ENCODE assay signal across 8 mouse cellular contexts in the genomic region with DNA sequence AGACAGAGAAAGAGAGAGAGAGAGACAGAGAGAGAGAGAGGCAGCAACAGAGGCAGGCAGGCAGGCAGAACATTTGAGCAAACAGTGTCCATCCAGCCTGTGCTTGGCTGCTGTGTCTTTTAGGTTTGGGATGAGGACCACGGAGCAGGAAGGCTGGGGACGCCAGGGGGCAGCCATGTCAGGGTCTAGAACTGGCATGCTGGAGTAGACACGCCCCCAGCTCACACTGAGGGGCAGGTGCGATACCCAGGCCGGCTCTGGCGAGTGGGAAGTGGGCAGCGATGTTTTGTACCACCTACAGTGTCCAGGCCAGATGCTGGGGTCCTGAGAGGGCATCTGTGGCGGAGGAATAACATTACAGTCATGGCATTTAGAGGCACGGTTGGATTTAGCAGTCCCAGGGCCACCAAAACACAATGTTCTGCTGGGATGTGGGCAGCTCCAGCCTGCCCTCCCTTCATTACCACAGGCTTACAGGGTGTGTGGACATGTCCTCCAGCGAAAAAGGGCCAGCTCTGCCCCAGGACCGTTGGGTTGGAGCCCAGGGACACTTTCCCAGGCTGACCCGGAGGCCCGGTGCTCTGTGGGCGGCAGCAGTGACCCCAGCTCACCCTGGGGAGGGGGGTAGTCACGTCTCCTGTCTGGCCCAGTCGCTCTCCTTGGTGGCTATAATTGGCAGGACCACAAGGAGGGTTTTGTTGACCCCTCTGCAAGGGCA.
DNase-seq lines count a peak whose midpoint lies in the region; ATAC-seq and TF ChIP-seq lines count a peak whose summit lies in the region.

No protein-coding gene starts in this region.

- no peak overlapping the region for H3K4me3 ChIP-seq in gastrocnemius, adult 2 months
- H3K4me3 ChIP-seq in heart, embryonic 16.5 days (ENCODE audit: low read length): no peak overlapping the region
- no peak overlapping the region for H3K4me3 ChIP-seq in lung, postnatal 0 days (ENCODE audit: low read depth, low read length)

- no peaks in the 10 kb centered on the region for H3K36me3 ChIP-seq in heart, embryonic 16.5 days (ENCODE audit: control insufficient read depth, insufficient read depth)
- H3K36me3 ChIP-seq in lung, postnatal 0 days (ENCODE audit: insufficient read depth, low read length): no peaks in the 10 kb centered on the region

- no peaks in the 10 kb centered on the region for H3K4me1 ChIP-seq in heart, embryonic 16.5 days (ENCODE audit: control insufficient read depth, insufficient read depth, low read length)
- H3K4me1 ChIP-seq in lung, postnatal 0 days (ENCODE audit: insufficient read depth, low read depth, low read length): no peaks in the 10 kb centered on the region

- TF ChIP-seq CTCF in gastrocnemius, adult 2 months (IDR thresholded peaks at IDR 0.05): peak; percentile 25; the same call in 1 of the 2 replicates
- TF ChIP-seq CTCF in lung, postnatal 0 days (IDR thresholded peaks at IDR 0.05): peak; percentile 59

- 0 out of 2 replicates have a peak, but pooled peaks have one; percentile 55 for ATAC-seq in heart, embryonic 16.5 days (replicated peaks; ENCODE audit: extremely low read depth, insufficient read depth, low FRiP score)
- ATAC-seq in lung, postnatal 0 days: peak; percentile 28; the same call in 1 of the 2 replicates

- no peak overlapping the region for H3K27ac ChIP-seq in gastrocnemius, adult 2 months
- H3K27ac ChIP-seq in heart, embryonic 16.5 days (ENCODE audit: low read length): no peak overlapping the region
- no peak overlapping the region for H3K27ac ChIP-seq in lung, postnatal 0 days (ENCODE audit: low read length)

- no peaks in the 10 kb centered on the region for H3K27me3 ChIP-seq in heart, embryonic 16.5 days (ENCODE audit: control insufficient read depth, insufficient read depth, low read length)
- H3K27me3 ChIP-seq in lung, postnatal 0 days (replicated peaks; ENCODE audit: insufficient read depth, low read length): no peaks in the 10 kb centered on the region

- no peak for TF ChIP-seq EP300 in lung, postnatal 0 days (IDR thresholded peaks at IDR 0.05)

- no peak overlapping the region for H3K9ac ChIP-seq in heart, embryonic 16.5 days (ENCODE audit: low read length)
- no peak overlapping the region for H3K9ac ChIP-seq in lung, postnatal 0 days (replicated peaks; ENCODE audit: low read depth)

- H3K9me3 ChIP-seq in heart, embryonic 16.5 days (replicated peaks; ENCODE audit: control insufficient read depth, low read length): no peaks in the 10 kb centered on the region
- H3K9me3 ChIP-seq in lung, postnatal 0 days (ENCODE audit: low read length): no peaks in the 10 kb centered on the region

- 41% methylated on average over 16 of the region's 16 CpGs for WGBS in heart, embryonic 16.5 days
- WGBS in lung, postnatal 0 days: 33% methylated on average over 16 of the region's 16 CpGs

- DNase-seq in gastrocnemius, adult 2 months: peak; percentile 32
- DNase-seq in gastrocnemius, postnatal 36 days: no peak
- DNase-seq in right cerebral cortex, postnatal 10 days (ENCODE audit: low spot score in 2 of 2): peak; percentile 33 to 54
- no peak for DNase-seq in right cerebral cortex, postnatal 36 days (ENCODE audit: low spot score in 2 of 2)
- peak; percentile 12 for DNase-seq in lung, postnatal 0 days (ENCODE audit: low spot score)
- no peak for DNase-seq in spleen, postnatal 4 days (ENCODE audit: low spot score in 2 of 2)
- no peak for DNase-seq in layer of hippocampus, postnatal 36 days

- H3K4me2 ChIP-seq in heart, embryonic 16.5 days (ENCODE audit: low read depth, low read length): no peak overlapping the region
- H3K4me2 ChIP-seq in lung, postnatal 0 days (replicated peaks; ENCODE audit: low read depth, low read length): no peak overlapping the region

- intact Hi-C loops in gastrocnemius, adult 2 months (cut with DNase I): no loop called here
- intact Hi-C loops in gastrocnemius, postnatal 36 days (cut with DNase I): no loop called here

Comparison
In these comparisons a context has a peak if more than half of its experiments do, and no peak if none do; other contexts are left out.
1. DNase-seq: peak in gastrocnemius, adult 2 months (single experiment), right cerebral cortex, postnatal 10 days (2 of 2) and lung, postnatal 0 days (single experiment); none in gastrocnemius, postnatal 36 days (0 of 2), right cerebral cortex, postnatal 36 days (0 of 2), spleen, postnatal 4 days (0 of 2) and layer of hippocampus, postnatal 36 days (0 of 2).